Mouse (Mus musculus): ENCODE data around the gene Fam186b.

Fam186b gene

DNA sequence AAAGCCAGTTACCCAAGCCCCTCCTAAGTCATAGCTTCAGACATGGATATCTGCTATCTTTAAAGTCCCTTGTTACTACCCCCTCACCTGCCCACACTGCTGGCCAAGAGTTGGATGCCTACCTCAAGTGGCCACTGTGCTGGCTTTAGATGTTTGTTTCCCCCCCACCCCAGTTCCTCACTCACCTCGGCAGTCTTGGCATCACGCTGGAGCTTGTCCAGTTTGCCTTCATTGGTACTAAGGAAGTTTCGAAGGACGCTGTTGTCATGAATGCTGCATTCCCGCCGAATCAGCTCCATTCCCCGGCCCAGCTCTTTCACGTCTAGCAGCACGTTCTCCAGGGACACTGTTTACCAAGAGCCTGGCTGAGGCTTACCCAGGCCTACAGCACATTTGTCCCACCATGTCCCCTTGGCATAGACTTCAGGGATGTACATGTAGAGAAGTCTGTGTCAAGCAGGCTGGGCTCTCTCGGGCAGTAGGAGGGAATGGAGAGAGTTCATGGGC, 24.5 kb upstream of the Fam186b start:
- no peak for DNase-seq (ENCODE audit: low read depth, low spot score)

- DNase-seq (ENCODE audit: low read depth, low spot score) = no peak
These were observed 23.8 kb upstream of the Fam186b start for GRCm38 (mm10) chr15:99319411-99319871.

DNA sequence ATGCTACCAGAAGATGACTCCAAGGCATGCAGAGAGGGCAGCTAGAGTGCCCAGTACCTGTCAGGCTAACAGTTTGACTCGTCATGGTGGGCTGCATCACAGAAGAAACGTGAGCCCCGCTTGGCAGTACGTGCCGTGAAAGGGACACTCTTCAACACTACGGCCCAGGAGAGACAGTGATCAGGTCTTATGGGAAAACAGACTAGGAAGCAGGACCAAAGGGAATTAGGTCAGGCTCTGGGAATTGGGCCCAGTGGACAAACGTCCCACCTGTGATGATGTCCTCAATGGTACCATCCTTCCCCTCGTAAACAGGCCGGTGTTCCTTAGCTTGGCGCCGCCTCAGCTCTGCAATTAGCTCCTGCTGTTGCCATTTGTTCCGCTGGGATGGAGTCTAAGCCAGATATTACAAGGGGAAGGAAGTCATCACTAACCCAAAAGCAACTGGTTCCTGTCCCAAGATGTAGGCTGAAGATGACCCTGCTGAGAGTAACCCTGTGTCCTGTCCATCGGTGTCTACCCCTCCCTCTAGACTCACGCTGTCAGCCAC, 23.2 kb upstream of the Fam186b start:
- DNase-seq (ENCODE audit: low read depth, low spot score) = no peak

GRCm38 (mm10) chr15:99318071-99318470, 22.4 kb upstream of the Fam186b start:
- no peak for DNase-seq (ENCODE audit: low read depth, low spot score)

DNA sequence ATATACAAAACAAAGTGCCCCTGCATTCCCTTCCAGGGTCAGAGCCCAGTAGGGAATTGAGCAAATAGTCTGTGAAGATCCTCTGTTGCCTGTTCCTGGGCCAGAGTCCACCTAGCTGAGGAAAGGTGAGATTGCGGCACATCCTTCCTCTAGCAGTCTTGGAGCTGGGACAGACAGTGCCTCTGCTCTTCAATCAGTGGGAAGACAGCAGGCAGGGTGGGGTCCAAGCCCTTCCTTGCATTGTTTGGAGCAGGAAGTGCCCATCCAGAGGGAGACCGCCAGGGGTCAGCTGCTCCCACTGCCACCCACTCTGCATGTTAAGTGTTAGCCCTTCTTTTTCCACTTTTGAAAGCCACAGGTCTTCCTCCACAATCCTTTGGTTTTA, 21.6 kb upstream of the Fam186b start:
- DNase-seq (ENCODE audit: low read depth, low spot score) = no peak

- peak; percentile 61 for DNase-seq (ENCODE audit: low read depth, low spot score)
These were observed 20.9 kb upstream of the Fam186b start for GRCm38 (mm10) chr15:99316314-99317266.

- DNase-seq (ENCODE audit: low read depth, low spot score) = no peak
These were observed 19.2 kb upstream of the Fam186b start for GRCm38 (mm10) chr15:99314891-99315290.

DNA sequence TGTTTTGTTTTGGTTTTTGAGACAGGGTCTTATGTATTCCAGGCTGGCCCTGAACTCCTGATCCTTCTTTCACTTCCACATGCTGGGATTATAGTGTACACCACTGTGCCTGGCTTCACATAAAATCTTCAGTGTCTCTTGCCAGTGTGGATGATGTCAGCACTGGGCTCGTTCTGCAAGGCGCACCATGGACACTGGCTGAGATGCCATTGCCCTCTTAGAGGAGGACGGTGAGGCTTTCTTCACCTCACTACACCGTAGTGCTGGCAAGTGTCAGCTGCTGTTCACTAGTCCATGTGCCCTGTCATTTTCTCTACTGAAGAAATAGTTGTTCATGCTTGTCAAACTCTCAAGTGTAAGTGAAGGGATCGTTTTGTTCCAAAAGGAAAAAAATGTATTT, 14.9 kb upstream of the Fam186b start:
- DNase-seq (ENCODE audit: low read depth, low spot score) = no peak

- no peak for DNase-seq (ENCODE audit: low read depth, low spot score)
These were observed 13.9 kb upstream of the Fam186b start for GRCm38 (mm10) chr15:99309549-99309948.

DNA sequence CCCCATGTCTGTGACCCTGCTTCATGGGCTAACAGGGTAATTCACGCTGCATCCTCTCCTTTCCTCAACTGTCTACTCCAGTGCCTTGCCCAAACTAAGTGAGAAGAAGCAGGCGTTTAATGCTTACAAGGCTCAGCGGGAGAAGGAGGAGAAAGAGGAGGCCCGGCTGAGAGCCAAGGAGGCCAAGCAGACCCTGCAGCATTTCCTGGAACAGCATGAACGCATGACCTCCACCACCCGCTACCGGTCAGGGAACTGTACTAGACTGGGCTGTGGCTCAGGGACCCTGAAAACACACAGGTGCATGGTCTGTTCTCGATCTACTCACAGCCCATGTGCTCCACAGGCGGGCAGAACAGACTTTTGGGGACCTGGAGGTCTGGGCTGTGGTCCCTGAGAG, 11.8 kb upstream of the Fam186b start:
- DNase-seq (ENCODE audit: low read depth, low spot score) = no peak

GRCm38 (mm10) chr15:99296213-99296612, 525 bp upstream of the Fam186b start:
- peak; percentile 18 for DNase-seq (ENCODE audit: low read depth, low spot score)

- peak; percentile 90 for DNase-seq (ENCODE audit: low read depth, low spot score)
These were observed 794 bp downstream of the Fam186b start, which contains the start of gene Prpf40b for GRCm38 (mm10) chr15:99294813-99295374. Gene Prpf40b (plus strand): TSS chr15:99295087.

DNA sequence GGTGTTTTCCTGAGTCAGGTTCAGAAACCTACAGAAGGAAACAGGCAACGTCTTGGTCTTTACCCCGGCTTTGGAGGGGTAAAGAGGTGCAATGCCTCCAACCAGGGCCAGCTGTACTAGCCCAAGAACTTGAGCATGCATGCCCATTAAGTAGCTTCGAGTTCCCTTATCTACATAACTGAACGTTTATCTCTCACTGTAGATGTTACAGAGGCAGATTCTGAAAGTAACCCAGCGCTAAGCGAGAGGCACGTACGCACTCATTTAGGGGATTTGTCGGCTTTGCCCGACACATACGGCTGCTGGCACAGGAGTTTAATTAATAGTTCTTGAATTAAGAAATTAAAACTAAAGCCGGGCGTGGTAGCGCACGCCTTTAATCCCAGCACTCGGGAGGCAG, 1.4 kb downstream of the Fam186b start:
- DNase-seq (ENCODE audit: low read depth, low spot score) = peak; percentile 78

GRCm38 (mm10) chr15:99290586-99290985, 5.1 kb downstream of the Fam186b start:
- DNase-seq (ENCODE audit: low read depth, low spot score) = no peak

DNA sequence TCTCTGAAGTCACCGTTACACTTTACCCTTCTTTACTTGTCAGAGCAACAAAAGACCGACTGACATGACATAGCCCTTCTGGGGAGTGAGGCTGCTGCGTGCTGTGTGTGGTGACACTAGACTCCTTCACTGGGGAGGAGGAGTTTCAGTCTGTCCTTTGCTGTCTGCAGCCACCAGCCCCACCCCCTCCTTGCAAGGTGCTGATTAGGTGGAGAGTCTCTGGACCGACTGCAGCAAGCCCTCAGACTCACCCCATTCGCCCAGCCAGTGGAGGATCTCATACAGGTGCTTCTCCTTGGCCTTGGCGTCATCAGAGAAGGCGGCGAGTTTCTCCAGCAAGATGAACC, 10.5 kb downstream of the Fam186b start:
- no peak for DNase-seq (ENCODE audit: low read depth, low spot score)

- DNase-seq (ENCODE audit: low read depth, low spot score) = peak; percentile 75
These were observed 11.0 kb downstream of the Fam186b start for GRCm38 (mm10) chr15:99284527-99285188.

GRCm38 (mm10) chr15:99283456-99283855, 12.2 kb downstream of the Fam186b start:
- DNase-seq (ENCODE audit: low read depth, low spot score) = peak; percentile 52

DNA sequence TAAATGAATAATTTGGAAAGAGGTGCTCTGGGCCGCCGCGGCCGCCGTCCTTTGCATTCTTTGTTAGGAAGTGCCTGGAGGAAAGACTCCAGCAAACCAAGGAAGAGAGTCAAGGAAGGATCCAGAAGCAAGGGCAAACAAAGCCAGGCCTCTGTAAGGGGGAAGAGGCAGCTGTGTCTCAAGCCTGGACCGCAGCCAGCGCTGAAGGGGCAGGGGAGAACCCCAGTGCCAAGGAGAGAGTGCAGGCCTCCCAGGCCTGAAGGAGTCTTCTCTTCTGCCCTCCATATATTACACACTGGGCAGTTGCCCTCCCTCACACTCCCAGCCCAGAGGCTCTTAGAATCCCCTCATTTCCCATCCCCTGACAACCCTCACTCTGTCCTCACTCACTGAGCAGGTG, 17.4 kb downstream of the Fam186b start:
- DNase-seq (ENCODE audit: low read depth, low spot score) = no peak

GRCm38 (mm10) chr15:99276095-99276494, 19.6 kb downstream of the Fam186b start:
- DNase-seq (ENCODE audit: low read depth, low spot score) = no peak

DNA sequence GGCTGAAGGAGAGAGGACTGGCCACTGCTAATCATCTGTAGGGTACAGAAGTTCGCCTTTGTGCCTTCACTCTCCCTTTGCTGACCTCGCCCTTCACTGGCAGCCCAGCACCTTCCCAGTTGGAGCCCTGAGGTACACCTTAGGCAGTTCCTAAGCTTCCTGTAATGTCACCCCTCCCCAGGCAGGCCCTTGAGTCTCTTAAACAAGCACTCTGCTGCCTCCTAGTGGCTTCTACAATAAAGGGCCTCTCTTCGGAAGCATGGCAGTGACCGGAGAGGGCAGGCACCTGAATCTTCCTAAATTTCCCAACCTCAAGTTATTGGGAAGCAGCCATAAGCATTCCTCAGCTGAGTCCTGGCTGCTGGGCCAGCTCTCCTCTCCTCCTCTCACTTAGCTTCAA, 30.0 kb downstream of the Fam186b start:
- peak; percentile 81 for DNase-seq (ENCODE audit: low read depth, low spot score)

GRCm38 (mm10) chr15:99264363-99264762, 31.3 kb downstream of the Fam186b start:
- no peak for DNase-seq (ENCODE audit: low read depth, low spot score)

DNA sequence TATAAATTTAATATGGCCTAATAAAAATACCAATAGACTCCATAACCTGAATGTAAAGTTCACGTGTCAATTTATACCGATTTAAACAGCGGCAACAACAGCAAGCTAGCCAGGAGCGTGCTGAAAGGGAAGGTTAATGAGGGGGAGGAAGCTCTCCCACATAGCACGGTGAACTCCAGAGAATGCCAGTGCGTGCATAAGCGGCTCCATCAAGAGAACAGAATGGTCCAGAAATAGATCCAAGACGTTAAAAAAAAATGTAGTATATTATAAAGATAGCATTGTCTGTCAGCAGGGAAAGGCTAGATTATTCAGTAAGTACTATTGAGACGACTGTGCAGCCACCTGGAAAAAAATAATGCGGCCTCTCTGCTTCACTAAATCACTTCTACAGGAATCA, 33.0 kb downstream of the Fam186b start:
- DNase-seq (ENCODE audit: low read depth, low spot score) = no peak

Measured in A20 (cell line).